Mouse (Mus musculus) testis, adult 2 months (tissue): ENCODE results near the gene Hadhb.

Experiments used
- CTCF ChIP-seq: fragments of 200-500 bp; IDR thresholded peaks from 2 replicates; pipeline ENCODE4 v1.5.1; 2012; ENCODE audit warnings: low read depth, mild to moderate bottlenecking, inconsistent platforms, low read length, moderate library complexity; ENCODE audit not compliant: control insufficient read depth, insufficient read depth, insufficient replicate concordance
- POLR2A ChIP-seq: fragments of 200-500 bp; IDR thresholded peaks from 2 replicates; pipeline ENCODE4 v1.6.1; 2012; ENCODE audit warnings: low read depth, mild to moderate bottlenecking, inconsistent platforms, low read length, moderate library complexity; ENCODE audit not compliant: control insufficient read depth

DNA sequence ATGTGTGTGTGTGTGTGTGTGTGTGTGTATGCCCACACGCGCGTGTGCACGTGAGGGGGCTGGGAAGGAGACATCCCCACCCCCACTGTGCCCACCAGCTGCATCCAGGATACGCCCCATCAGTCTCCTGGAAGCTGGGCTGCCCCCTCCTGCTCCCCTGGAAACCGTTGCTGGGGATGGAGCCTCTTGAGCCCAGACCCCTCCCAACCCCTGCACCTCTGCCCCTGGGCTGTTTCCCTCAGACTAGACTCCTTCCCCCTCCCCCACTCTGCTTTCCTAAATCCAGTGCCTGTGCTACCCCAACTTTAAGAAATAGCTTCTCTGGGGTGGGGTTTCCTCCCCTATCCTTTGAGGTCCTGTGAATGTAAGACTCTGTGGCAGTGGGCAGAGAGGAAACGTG lies 47.9 kb upstream of the Hadhb start:
- no peak for TF ChIP-seq POLR2A
- TF ChIP-seq CTCF, result no peak
